Mouse (Mus musculus) adrenal gland, postnatal 4 days (tissue): ENCODE results near the gene Actg2. TPM values are rescaled to one million over a fixed set of nuclear protein-coding genes. Genes with fewer than 3 reads are reported as not detected.

Experiments used
- DNase-seq, 2 experiments: peaks; one replicate each; pipeline ENCODE4 v3.0.0; 2021 to 2022; ENCODE audit warnings: low spot score in 2 of 2, mixed read lengths in 2 of 2
- total RNA-seq, 2 experiments: library from RNA; stranded (reverse); gene quantifications; 2 replicates each; pipeline ENCODE4 v1.2.3; 2021

Gene Actg2
- total RNA-seq, 2 experiments from 2014 or later: 3.1 to 4.3 TPM

DNA sequence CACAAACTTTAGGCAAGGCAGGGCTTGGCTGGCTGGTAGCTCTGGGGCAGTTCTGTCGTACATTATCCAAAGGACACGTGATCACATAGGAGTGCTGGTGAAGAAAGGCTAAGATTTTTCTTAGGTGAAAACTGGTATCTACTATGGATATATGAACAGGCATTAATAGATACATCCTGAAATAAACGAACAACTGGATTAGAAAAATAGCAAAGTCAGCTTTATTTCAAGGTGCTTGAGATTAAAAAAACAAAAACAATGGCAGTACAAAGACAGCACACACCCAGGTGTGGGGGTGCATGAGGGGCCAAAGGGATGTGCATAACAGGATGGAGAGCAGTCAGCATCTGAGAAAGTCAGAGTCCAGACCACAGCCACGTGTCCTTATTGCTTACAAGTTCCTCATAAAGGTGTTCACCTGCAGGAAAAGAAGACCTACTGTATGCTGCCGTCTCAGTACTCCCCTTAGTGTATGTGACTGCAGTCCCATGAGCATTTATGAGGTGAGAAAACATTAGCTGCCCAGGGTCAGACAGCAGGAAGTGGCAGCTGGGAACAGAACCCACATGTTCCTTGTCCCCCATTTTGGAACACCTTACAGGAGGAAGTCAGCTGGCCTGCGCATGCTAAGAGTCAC lies 55.9 kb downstream of the Actg2 start:
- no peak for DNase-seq

DNA sequence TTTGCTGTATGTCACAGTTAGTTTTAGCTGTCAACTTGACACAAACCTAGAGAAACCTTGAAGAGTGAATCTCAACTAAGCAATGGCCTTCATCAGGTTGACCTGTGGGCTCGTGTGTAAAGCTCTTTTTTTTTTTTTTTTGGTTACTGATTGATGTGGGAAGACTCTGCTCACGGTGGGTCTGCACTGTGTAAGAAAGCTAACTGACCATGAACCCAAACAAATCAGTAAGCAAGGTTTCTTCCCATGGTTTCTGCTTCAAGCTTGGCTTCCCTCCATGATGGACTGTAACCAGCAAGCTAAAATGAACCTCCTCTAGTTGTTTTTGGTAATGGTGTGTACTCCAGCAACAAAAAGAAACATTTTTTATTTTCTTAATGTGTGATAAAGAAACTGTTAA lies 56.9 kb downstream of the Actg2 start:
- DNase-seq: no peak

DNA sequence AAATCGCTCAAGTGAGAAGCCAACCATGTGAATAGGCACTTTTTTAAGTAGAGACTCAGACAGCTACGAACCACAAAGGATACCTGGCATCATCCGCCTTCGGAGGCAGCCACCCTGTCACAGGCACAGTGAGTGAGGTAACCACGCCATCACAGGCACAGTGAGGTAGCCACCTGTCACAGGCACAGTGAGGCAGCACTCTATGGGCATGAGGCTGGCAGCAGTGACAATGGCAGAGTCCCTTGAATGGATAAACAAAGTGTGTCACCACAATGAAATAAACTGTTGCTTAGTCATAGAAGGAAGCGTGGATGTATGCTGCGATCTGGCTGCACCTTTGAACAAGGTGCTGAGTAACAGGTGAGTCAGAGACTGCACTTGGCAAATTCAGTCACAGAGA lies 57.4 kb downstream of the Actg2 start:
- no peak for DNase-seq

- DNase-seq: no peak
Measured at GRCm38 (mm10) chr6:83478217-83478616, 57.8 kb downstream of the Actg2 start.

DNA sequence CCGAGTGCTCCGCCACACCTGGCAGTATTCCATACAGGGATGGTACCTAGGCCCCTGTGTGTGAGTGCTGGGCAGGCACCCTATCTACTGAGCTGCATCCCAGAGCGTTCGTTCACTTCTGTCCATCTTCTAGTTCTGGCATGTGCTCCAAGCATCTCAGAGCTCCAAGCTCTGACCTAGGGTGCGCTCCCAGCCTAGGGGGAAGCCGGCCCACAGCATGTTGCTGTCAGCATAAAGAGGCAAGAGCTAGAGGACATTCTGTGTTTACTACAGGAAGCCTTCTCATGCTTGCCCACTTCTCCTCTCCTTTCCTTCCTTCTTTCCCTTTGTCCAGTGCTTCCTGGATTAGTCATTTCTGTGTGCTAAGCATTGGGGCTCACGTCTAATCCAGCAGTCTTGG lies 60.6 kb downstream of the Actg2 start:
- no peak for DNase-seq

GRCm38 (mm10) chr6:83473240-83473639 lies 62.8 kb downstream of the Actg2 start:
- no peak for DNase-seq

GRCm38 (mm10) chr6:83471739-83472138 lies 64.3 kb downstream of the Actg2 start:
- DNase-seq: no peak

DNA sequence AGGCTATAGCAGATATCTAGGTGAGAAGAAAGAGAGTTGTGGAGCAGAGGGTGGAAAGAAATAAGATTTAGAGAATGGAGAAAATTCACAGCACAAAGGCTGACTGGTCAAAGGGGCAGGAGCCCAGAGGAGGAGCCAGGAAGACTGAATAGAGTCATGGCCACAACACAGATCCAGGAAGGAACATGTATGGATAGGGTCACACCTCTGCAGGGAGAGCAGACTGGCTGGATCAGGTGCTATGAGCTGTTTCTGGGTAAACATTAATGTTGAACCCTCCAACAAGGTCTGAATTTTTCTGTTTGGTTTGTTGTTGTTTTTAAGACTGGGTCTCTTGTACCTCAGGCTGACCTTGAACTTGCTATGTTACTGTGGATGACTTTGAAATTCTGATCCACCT lies 72.1 kb downstream of the Actg2 start:
- no peak for DNase-seq

Other genes starting within 250 kb of the Actg2 start
- gene Mthfd2, start 210.4 kb downstream of the Actg2 start, total RNA-seq: 10 to 100 TPM; 18.2 to 23.8 TPM
- gene Mob1a, start 210.2 kb downstream of the Actg2 start, total RNA-seq: 10 to 100 TPM; 75.9 to 78.2 TPM
- gene Bola3, start 187.1 kb downstream of the Actg2 start, total RNA-seq: 100 to 1,000 TPM; 130 to 162 TPM
- gene Tet3, start 77.2 kb downstream of the Actg2 start, total RNA-seq: 10 to 100 TPM; 79.0 to 79.5 TPM
- 10 to 100 TPM; 46.9 to 53.4 TPM for gene Dguok, start 29.3 kb downstream of the Actg2 start, total RNA-seq
- 10 to 100 TPM; 32.9 to 33.0 TPM for gene Stambp, start 36.5 kb upstream of the Actg2 start, total RNA-seq
- 1 to 10 TPM in 1 of 2 experiments, under 1 TPM in 1; 0.22 to 6.4 TPM for gene Clec4f, start 119.9 kb upstream of the Actg2 start, total RNA-seq
- under 1 TPM in 1 of 2 experiments, not detected in 1; 0.45 TPM for gene Cd207, start 141.6 kb upstream of the Actg2 start, total RNA-seq
- not detected for gene Vax2, start 175.0 kb upstream of the Actg2 start, total RNA-seq
- 10 to 100 TPM in 1 of 2 experiments, under 1 TPM in 1; 0.31 to 13.7 TPM for gene Atp6v1b1, start 206.7 kb upstream of the Actg2 start, total RNA-seq
- under 1 TPM; 0.28 to 0.39 TPM for gene Ankrd53, start 226.4 kb upstream of the Actg2 start, total RNA-seq
- gene Tex261, start 239.5 kb upstream of the Actg2 start, total RNA-seq: 10 to 100 TPM; 93.7 to 93.9 TPM